Mouse (Mus musculus): Measurements from ENCODE around the gene Ubxn7. TPM values are rescaled to one million over a fixed set of nuclear protein-coding genes. Genes with fewer than 3 reads are reported as not detected.
"Not testable (repeated sequence)": the region's sequence is repeated elsewhere in the genome, so short reads cannot be mapped to it uniquely, and the experiment has no call there.

Gene Ubxn7
- 56.5 TPM in 1 of 2 replicates, not detected in the other for polyA plus RNA-seq (2012; ENCODE audit: insufficient read depth, insufficient read length, low replicate concordance, missing spikeins)

GRCm38 (mm10) chr16:32332040-32332555 lies at the start of gene Ubxn7:
TSS of gene Ubxn7 (plus strand) at chr16:32332257.
- no peak for TF ChIP-seq CTCF (IDR thresholded peaks at IDR 0.05; ENCODE audit: insufficient read depth, low read depth, low read length)
- TF ChIP-seq POLR2A (IDR thresholded peaks at IDR 0.05; ENCODE audit: insufficient read depth, low read depth, low read length), result peak; percentile 93
- Histone ChIP-seq H3K4me1 (ENCODE audit: control insufficient read depth, insufficient read depth, low read length) (peaks cover 7% of the 10 kb centered on the region; the same call in 1 of the 2 replicates), H3K4me3 (ENCODE audit: insufficient read depth, low read depth, low read length) (peak within 1 kb of the TSS; percentile 72), H3K27ac (ENCODE audit: insufficient read depth, low read depth, low read length) (peak within 1 kb of the TSS; percentile 61; the same call in 1 of the 2 replicates)
- WGBS, result under 1% methylated on average over 52 of the region's 52 CpGs

GRCm38 (mm10) chr16:32282608-32283007 lies 49.4 kb upstream of the Ubxn7 start:
- Histone ChIP-seq H3K4me3 (ENCODE audit: insufficient read depth, low read depth, low read length) (no peak overlapping the region), H3K27ac (ENCODE audit: insufficient read depth, low read depth, low read length) (no peak overlapping the region), H3K4me1 (ENCODE audit: control insufficient read depth, insufficient read depth, low read length) (peaks cover 3% of the 10 kb centered on the region; the same call in 1 of the 2 replicates)
- no peak for TF ChIP-seq CTCF (IDR thresholded peaks at IDR 0.05; ENCODE audit: insufficient read depth, low read depth, low read length)
- TF ChIP-seq POLR2A (IDR thresholded peaks at IDR 0.05; ENCODE audit: insufficient read depth, low read depth, low read length), result no peak

GRCm38 (mm10) chr16:32291821-32292220 lies 40.2 kb upstream of the Ubxn7 start:
- WGBS, result 98% methylated on average over 4 of the region's 4 CpGs
- TF ChIP-seq CTCF (IDR thresholded peaks at IDR 0.05; ENCODE audit: insufficient read depth, low read depth, low read length) (no peak), POLR2A (IDR thresholded peaks at IDR 0.05; ENCODE audit: insufficient read depth, low read depth, low read length) (no peak)

GRCm38 (mm10) chr16:32299617-32300016 lies 32.4 kb upstream of the Ubxn7 start:
- not testable (repeated sequence) for H3K4me3 ChIP-seq (ENCODE audit: insufficient read depth, low read depth, low read length); H3K27ac ChIP-seq (ENCODE audit: insufficient read depth, low read depth, low read length); H3K4me1 ChIP-seq (ENCODE audit: control insufficient read depth, insufficient read depth, low read length)
- WGBS, result 96% methylated on average over 4 of the region's 4 CpGs

More at GRCm38 (mm10) chr16:32291821-32292220, 40.2 kb upstream of the Ubxn7 start:
- Histone ChIP-seq H3K4me3 (ENCODE audit: insufficient read depth, low read depth, low read length) (no peak overlapping the region), H3K4me1 (ENCODE audit: control insufficient read depth, insufficient read depth, low read length) (no peaks in the 10 kb centered on the region), H3K27ac (ENCODE audit: insufficient read depth, low read depth, low read length) (no peak overlapping the region)

GRCm38 (mm10) chr16:32303046-32303445 lies 29.0 kb upstream of the Ubxn7 start:
- H3K27ac ChIP-seq (ENCODE audit: insufficient read depth, low read depth, low read length), result no peak overlapping the region
- H3K4me3 ChIP-seq (ENCODE audit: insufficient read depth, low read depth, low read length), result no peak overlapping the region
- H3K4me1 ChIP-seq (ENCODE audit: control insufficient read depth, insufficient read depth, low read length), result no peaks in the 10 kb centered on the region
- 62% methylated on average over 1 of the region's 1 CpGs for WGBS
- no peak for TF ChIP-seq CTCF (IDR thresholded peaks at IDR 0.05; ENCODE audit: insufficient read depth, low read depth, low read length)
- no peak for TF ChIP-seq POLR2A (IDR thresholded peaks at IDR 0.05; ENCODE audit: insufficient read depth, low read depth, low read length)

GRCm38 (mm10) chr16:32303886-32304285 lies 28.2 kb upstream of the Ubxn7 start:
- Histone ChIP-seq H3K4me3 (ENCODE audit: insufficient read depth, low read depth, low read length) (no peak overlapping the region), H3K27ac (ENCODE audit: insufficient read depth, low read depth, low read length) (no peak overlapping the region), H3K4me1 (ENCODE audit: control insufficient read depth, insufficient read depth, low read length) (no peaks in the 10 kb centered on the region)
- TF ChIP-seq POLR2A (IDR thresholded peaks at IDR 0.05; ENCODE audit: insufficient read depth, low read depth, low read length) (no peak), CTCF (IDR thresholded peaks at IDR 0.05; ENCODE audit: insufficient read depth, low read depth, low read length) (no peak)
- WGBS, result 96% methylated on average over 7 of the region's 7 CpGs

GRCm38 (mm10) chr16:32311970-32312369 lies 20.1 kb upstream of the Ubxn7 start:
- TF ChIP-seq CTCF (IDR thresholded peaks at IDR 0.05; ENCODE audit: insufficient read depth, low read depth, low read length), result no peak
- no peak for TF ChIP-seq POLR2A (IDR thresholded peaks at IDR 0.05; ENCODE audit: insufficient read depth, low read depth, low read length)
- Histone ChIP-seq H3K4me3 (ENCODE audit: insufficient read depth, low read depth, low read length) (no peak overlapping the region), H3K4me1 (ENCODE audit: control insufficient read depth, insufficient read depth, low read length) (no peaks in the 10 kb centered on the region), H3K27ac (ENCODE audit: insufficient read depth, low read depth, low read length) (no peak overlapping the region)
- 53% methylated on average over 4 of the region's 4 CpGs for WGBS

GRCm38 (mm10) chr16:32312386-32312785 lies 19.7 kb upstream of the Ubxn7 start:
- Histone ChIP-seq H3K27ac (ENCODE audit: insufficient read depth, low read depth, low read length) (no peak overlapping the region), H3K4me1 (ENCODE audit: control insufficient read depth, insufficient read depth, low read length) (no peaks in the 10 kb centered on the region), H3K4me3 (ENCODE audit: insufficient read depth, low read depth, low read length) (no peak overlapping the region)
- 59% methylated on average over 5 of the region's 5 CpGs for WGBS
- TF ChIP-seq CTCF (IDR thresholded peaks at IDR 0.05; ENCODE audit: insufficient read depth, low read depth, low read length) (no peak), POLR2A (IDR thresholded peaks at IDR 0.05; ENCODE audit: insufficient read depth, low read depth, low read length) (no peak)

GRCm38 (mm10) chr16:32312859-32313258 lies 19.2 kb upstream of the Ubxn7 start:
- no peak overlapping the region for H3K4me3 ChIP-seq (ENCODE audit: insufficient read depth, low read depth, low read length)
- WGBS, result 87% methylated on average over 4 of the region's 4 CpGs
- H3K4me1 ChIP-seq (ENCODE audit: control insufficient read depth, insufficient read depth, low read length), result no peaks in the 10 kb centered on the region
- no peak for TF ChIP-seq POLR2A (IDR thresholded peaks at IDR 0.05; ENCODE audit: insufficient read depth, low read depth, low read length)
- no peak overlapping the region for H3K27ac ChIP-seq (ENCODE audit: insufficient read depth, low read depth, low read length)

- Histone ChIP-seq H3K4me1 (ENCODE audit: control insufficient read depth, insufficient read depth, low read length) (no peaks in the 10 kb centered on the region), H3K4me3 (ENCODE audit: insufficient read depth, low read depth, low read length) (no peak overlapping the region), H3K27ac (ENCODE audit: insufficient read depth, low read depth, low read length) (no peak overlapping the region)
- WGBS, result 63% methylated on average over 2 of the region's 2 CpGs
- TF ChIP-seq CTCF (IDR thresholded peaks at IDR 0.05; ENCODE audit: insufficient read depth, low read depth, low read length), result no peak
- no peak for TF ChIP-seq POLR2A (IDR thresholded peaks at IDR 0.05; ENCODE audit: insufficient read depth, low read depth, low read length)
Measured at GRCm38 (mm10) chr16:32316601-32317000, 15.5 kb upstream of the Ubxn7 start.
